Mouse (Mus musculus) fibroblast of lung, adult 2 months (primary cell): ENCODE measurements around the gene Cand2.
A peak's percentile ranks its signal among the peaks of the same experiment; 100 is the strongest.
"Not testable (repeated sequence)": the region's sequence is repeated elsewhere in the genome, so short reads cannot be mapped to it uniquely, and the experiment has no call there.

Source experiments
- DNase-seq: peaks from one replicate; pipeline ENCODE4 v3.0.0-alpha.2; 2011; ENCODE audit warnings: low read depth

The Cand2 gene

DNA sequence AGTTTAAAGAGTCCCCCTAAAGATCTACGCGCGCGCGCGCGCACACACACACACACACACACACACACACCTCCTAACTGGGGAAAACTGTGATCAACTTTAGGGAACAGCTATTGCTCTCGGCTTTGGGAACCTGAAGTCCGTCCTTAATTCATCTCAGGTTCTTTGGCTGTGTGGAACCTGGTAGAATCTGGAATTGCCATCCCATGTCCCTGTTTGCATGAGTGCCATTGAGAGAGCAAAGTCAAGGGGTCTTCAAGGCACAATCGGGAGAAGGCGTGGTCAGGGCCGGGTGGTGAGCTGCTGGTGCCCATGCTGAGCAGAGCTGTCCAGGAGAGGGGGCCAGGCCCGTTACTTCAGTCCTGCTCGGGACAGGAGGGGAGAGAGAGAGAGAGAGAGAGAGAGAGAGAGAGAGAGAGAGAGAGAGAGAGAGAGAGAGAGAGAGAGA lies 348 bp upstream of the Cand2 start:
- DNase-seq = no peak

- no peak for DNase-seq
Observed at GRCm38 (mm10) chr6:115775838-115776237, 1.5 kb downstream of the Cand2 start.

- DNase-seq = no peak
Observed at GRCm38 (mm10) chr6:115776363-115776762, 2.0 kb downstream of the Cand2 start.

DNA sequence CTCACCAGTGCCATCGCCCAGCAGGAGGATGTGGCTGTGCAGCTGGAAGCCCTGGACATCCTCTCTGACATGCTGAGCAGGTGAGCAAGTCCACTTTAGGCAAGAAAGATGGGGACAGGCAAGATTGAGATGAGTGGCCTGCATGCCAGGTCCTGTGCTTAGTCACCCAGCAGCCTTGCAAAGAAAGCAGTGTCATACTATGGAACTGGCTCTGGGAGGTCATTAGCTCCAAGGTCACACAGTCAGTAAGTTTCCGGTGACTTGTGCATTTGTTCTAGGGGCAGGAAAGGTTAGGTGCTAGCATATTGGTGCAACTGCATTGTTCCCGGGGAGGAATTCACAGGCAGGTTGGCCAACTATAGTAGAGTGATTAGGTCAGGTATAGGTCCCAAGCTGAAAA lies 8.4 kb downstream of the Cand2 start:
- no peak for DNase-seq

DNA sequence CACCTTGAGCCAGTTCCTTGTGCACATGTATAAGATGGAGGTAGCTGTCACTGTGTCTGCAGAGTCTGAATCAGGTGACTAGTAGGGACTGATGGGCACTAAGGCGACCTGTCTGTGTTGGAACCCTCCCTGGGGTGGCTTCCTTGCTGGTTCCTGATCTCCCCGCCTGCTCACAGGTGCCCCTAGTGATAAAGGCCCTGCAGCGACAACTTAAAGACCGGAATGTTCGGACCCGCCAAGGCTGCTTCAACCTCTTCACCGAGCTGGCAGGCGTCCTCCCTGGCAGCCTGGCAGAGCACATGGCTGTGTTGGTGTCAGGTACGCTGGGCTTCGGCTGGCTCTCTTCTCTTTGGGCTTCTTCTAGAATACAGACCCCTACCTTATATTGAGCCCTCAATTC lies 16.7 kb downstream of the Cand2 start:
- DNase-seq = no peak

DNA sequence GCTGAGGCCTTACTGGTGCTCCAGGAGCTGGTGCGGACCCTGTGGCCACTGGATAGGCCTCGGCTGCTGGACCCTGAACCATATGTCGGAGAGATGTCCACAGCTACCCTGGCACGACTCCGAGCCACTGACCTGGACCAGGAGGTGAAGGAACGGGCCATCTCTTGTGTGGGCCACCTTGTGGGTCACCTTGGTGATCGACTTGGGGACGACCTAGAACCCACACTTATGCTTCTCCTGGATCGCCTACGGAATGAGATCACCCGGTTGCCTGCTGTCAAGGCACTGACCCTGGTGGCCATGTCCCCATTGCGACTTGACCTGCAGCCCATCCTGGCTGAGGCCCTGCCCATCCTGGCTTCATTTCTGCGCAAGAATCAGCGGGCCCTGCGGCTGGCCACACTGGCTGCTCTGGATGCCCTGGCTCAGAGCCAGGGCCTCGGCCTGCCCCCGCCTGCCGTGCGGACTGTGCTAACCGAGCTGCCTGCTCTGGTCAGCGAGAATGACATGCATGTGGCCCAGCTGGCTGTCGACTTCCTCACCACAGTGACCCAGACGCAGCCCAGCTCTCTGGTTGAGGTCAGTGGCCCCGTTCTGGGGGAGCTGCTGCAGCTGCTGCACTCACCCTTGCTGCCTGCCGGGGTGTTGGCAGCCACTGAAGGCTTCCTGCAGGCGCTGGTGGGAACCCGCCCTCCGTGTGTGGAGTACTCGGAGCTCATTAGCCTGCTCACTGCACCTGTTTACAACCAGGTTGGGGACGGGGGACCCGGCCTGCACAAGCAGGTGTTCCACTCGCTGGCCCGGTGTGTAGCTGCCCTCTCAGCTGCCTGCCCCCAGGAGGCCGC lies 17.7 kb downstream of the Cand2 start:
- no peak for DNase-seq

DNA sequence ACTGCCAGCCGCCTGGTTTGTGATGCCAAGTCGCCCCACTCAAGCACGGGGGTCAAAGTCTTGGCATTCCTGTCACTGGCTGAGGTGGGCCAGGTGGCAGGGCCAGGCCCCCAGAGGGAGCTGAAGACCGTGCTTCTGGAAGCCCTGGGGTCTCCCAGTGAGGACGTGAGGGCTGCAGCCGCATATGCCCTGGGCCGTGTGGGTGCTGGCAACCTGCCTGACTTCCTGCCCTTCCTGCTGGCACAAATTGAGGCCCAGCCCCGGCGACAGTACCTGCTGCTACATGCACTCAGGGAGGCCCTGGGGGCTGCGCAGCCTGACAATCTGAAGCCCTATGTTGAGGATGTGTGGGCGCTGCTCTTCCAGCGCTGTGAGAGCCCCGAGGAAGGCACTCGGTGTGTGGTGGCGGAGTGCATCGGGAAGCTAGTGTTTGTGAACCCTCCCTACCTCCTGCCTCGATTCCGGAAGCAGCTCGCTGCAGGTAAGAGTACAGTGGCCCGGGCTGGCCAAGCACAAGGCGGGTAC lies 18.4 kb downstream of the Cand2 start:
- DNase-seq = no peak

GRCm38 (mm10) chr6:115801811-115802210 lies 27.5 kb downstream of the Cand2 start:
- DNase-seq = no peak

DNA sequence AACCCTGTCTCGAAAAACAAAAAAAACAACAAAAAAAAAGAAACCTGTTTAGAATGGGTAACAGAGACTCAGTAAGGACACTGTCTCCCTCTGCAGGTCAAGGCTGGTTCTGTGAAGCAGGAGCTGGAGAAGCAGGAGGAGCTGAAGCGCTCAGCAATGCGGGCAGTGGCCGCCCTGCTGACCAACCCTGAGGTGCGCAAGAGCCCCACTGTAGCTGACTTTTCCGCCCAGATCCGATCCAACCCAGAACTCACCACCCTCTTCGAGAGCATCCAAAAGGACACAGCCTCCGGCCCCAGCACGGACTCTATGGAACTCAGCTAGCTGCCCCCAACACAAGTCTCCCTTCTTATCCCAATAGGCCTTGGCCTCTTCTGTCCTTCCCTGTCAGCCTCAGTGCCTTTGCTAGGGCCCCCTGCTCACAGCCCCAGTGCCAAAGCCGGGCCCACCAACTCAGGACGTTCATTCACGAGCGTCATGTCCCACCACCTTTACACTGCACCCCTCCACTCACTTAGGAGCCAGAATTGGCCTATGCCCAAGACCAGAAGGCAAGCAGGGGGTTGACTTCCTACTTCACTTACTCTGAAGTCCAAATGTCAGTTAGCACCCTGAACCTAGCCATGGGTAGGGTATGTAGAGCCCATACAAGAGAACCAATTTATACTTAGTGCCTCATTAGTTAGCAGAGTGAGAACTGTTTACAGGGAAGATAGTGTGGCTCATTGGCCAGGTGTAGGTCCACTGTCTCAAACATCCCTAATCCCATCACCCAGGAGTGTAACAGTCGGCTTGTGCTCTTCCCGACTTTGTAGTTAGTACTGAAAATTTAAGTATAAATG lies 29.4 kb downstream of the Cand2 start:
- DNase-seq = peak; percentile 86

- DNase-seq = no peak
Observed at GRCm38 (mm10) chr6:115804432-115805192, 30.3 kb downstream of the Cand2 start.

GRCm38 (mm10) chr6:115807464-115808195 lies 33.3 kb downstream of the Cand2 start:
- no peak for DNase-seq

- DNase-seq = no peak
Observed at GRCm38 (mm10) chr6:115808196-115808487, 33.8 kb downstream of the Cand2 start.

DNA sequence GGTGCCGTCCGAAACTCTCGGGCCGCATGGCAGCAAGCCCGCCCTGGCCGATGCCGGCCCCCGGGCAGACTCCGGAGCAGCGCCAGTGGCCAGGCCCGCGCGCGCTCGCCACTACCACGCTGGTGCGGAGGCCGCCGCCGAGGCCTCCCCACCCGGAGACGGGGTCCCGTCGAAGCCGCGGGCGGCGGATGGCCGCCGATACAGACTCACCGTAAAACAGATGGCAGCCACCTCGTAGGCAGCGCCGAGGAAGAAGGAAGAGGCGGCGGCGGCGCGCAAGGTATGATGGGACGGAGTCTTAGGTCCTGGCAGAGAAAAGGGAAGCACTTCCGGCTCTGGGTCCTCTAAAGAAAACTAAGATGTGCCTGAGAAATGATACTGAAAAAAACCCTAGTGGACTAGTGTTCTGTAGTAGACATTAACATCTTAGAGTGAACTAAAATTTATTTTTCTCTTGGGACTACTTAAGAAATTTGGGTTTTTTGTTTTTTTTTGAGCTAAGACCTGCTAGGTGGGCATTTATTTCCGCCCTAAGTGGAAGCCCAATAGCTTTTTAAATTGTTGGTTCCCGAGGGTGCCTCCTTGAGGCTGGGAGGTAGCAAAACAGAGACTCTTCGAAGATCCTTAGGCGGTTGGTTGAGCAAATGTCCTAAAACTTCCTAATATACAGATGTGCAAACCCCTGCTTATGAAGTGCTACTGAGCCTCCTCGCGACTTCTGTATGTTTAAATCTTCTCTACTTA lies 34.3 kb downstream of the Cand2 start, which contains the start of gene Rpl32:
Gene Rpl32, minus strand, starts transcription at position 260 of the 744 bp plus-strand sequence.
- DNase-seq = peak; percentile 88

GRCm38 (mm10) chr6:115811606-115812005 lies 37.3 kb downstream of the Cand2 start:
- no peak for DNase-seq

GRCm38 (mm10) chr6:115814104-115814503 lies 39.8 kb downstream of the Cand2 start:
- no peak for DNase-seq

- DNase-seq = no peak
Observed at GRCm38 (mm10) chr6:115815041-115815440, 40.7 kb downstream of the Cand2 start.

GRCm38 (mm10) chr6:115818129-115818528 lies 43.8 kb downstream of the Cand2 start:
- DNase-seq = no peak

DNA sequence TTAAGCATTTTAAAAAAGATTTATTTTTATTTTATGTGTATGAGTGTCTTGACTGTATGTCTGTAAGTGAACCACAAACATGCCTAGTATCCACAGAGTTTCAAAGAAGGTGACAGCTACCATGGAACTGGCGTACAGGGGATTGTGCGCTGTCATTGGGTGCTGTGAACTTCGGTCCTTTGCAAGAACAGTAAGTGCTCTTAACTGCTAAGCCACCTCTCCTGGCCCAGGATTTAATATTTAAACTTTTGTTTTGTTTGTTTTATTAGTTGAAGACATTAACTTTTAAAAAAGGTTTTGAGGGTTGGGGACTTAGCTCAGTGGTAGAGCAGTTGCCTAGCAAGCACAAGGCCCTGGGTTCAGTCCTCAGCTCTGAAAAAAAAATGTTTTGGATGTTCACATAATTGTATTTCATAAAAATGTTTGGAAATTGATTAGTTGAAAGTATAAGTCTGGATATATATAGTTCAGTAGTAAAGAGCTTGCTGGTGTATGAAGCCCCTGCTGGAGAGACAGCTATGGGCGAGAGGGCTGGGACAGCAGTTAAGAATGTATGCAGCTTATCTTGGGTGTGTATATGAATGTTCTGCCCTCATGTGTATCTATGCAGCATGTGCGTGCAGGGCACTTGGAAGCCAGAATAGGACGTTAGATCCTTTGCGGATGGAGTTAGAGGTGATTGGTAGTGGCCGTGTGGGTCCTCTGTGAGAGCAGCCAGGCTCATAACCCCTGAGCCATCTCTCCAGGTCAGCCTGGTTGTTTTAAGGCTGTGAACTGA lies 47.1 kb downstream of the Cand2 start:
- DNase-seq = no peak

- DNase-seq = not testable (repeated sequence)
Observed at GRCm38 (mm10) chr6:115823850-115824464, 49.6 kb downstream of the Cand2 start.
